Mouse (Mus musculus): Measurements from ENCODE around the gene Tmem189. TPM values are rescaled to one million over a fixed set of nuclear protein-coding genes. Genes with fewer than 3 reads are reported as not detected.

Tmem189 gene
- polyA plus RNA-seq, 1 experiment from 2014 or later: 58.8 TPM

GRCm38 (mm10) chr2:167721159-167721882, 31.7 kb upstream of the Tmem189 start:
- peak overlapping the region; percentile 22; the same call in 1 of the 2 replicates for H3K27ac ChIP-seq (ENCODE audit: low read length)
- 72% methylated on average over 11 of the region's 11 CpGs for WGBS

GRCm38 (mm10) chr2:167719520-167719919, 29.9 kb upstream of the Tmem189 start:
- H3K9me3 ChIP-seq (ENCODE audit: low read length): no peaks in the 10 kb centered on the region
- no peak overlapping the region for H3K4me3 ChIP-seq (ENCODE audit: low read length)
- no peak overlapping the region for H3K4me2 ChIP-seq (replicated peaks; ENCODE audit: low read depth, low read length)
- WGBS: 87% methylated on average over 4 of the region's 4 CpGs
- H3K9ac ChIP-seq (replicated peaks; ENCODE audit: low read length): no peak overlapping the region
- peaks cover 11% of the 10 kb centered on the region; the same call in 1 of the 2 replicates for H3K4me1 ChIP-seq (ENCODE audit: insufficient read depth, low read length)
- no peaks in the 10 kb centered on the region for H3K27me3 ChIP-seq (ENCODE audit: insufficient read depth, low read length)
- no peak overlapping the region for H3K27ac ChIP-seq (ENCODE audit: low read length)
- H3K36me3 ChIP-seq (ENCODE audit: insufficient read depth, low read length): no peaks in the 10 kb centered on the region
- no peak for ATAC-seq (ENCODE audit: low FRiP score, low TSS enrichment)

More at GRCm38 (mm10) chr2:167721159-167721882, 31.7 kb upstream of the Tmem189 start:
- H3K4me1 ChIP-seq (ENCODE audit: insufficient read depth, low read length): peaks cover 8% of the 10 kb centered on the region; the same call in 1 of the 2 replicates
- no peaks in the 10 kb centered on the region for H3K36me3 ChIP-seq (ENCODE audit: insufficient read depth, low read length)
- ATAC-seq (ENCODE audit: low FRiP score, low TSS enrichment): no peak
- H3K27me3 ChIP-seq (ENCODE audit: insufficient read depth, low read length): no peaks in the 10 kb centered on the region
- no peak overlapping the region for H3K4me3 ChIP-seq (ENCODE audit: low read length)
- no peak overlapping the region for H3K9ac ChIP-seq (replicated peaks; ENCODE audit: low read length)
- no peaks in the 10 kb centered on the region for H3K9me3 ChIP-seq (ENCODE audit: low read length)
- no peak overlapping the region for H3K4me2 ChIP-seq (replicated peaks; ENCODE audit: low read depth, low read length)

GRCm38 (mm10) chr2:167717208-167717607, 27.6 kb upstream of the Tmem189 start:
- H3K4me1 ChIP-seq (ENCODE audit: insufficient read depth, low read length): peaks cover 22% of the 10 kb centered on the region

GRCm38 (mm10) chr2:167715008-167715407, 25.4 kb upstream of the Tmem189 start:
- no peaks in the 10 kb centered on the region for H3K36me3 ChIP-seq (ENCODE audit: insufficient read depth, low read length)
- WGBS: 65% methylated on average over 6 of the region's 6 CpGs

More at GRCm38 (mm10) chr2:167717208-167717607, 27.6 kb upstream of the Tmem189 start:
- WGBS: 59% methylated on average over 1 of the region's 1 CpGs
- Histone ChIP-seq H3K9me3 (ENCODE audit: low read length) (no peaks in the 10 kb centered on the region), H3K27me3 (ENCODE audit: insufficient read depth, low read length) (no peaks in the 10 kb centered on the region), H3K27ac (ENCODE audit: low read length) (no peak overlapping the region), H3K4me2 (replicated peaks; ENCODE audit: low read depth, low read length) (no peak overlapping the region), H3K36me3 (ENCODE audit: insufficient read depth, low read length) (no peaks in the 10 kb centered on the region), H3K9ac (replicated peaks; ENCODE audit: low read length) (no peak overlapping the region), H3K4me3 (ENCODE audit: low read length) (no peak overlapping the region)
- no peak for ATAC-seq (ENCODE audit: low FRiP score, low TSS enrichment)

GRCm38 (mm10) chr2:167714298-167714697, 24.7 kb upstream of the Tmem189 start:
- H3K4me1 ChIP-seq (ENCODE audit: insufficient read depth, low read length): peaks cover 19% of the 10 kb centered on the region
- no peaks in the 10 kb centered on the region for H3K9me3 ChIP-seq (ENCODE audit: low read length)
- no peaks in the 10 kb centered on the region for H3K27me3 ChIP-seq (ENCODE audit: insufficient read depth, low read length)
- no peak for ATAC-seq (ENCODE audit: low FRiP score, low TSS enrichment)
- 87% methylated on average over 6 of the region's 6 CpGs for WGBS
- H3K4me3 ChIP-seq (ENCODE audit: low read length): no peak overlapping the region
- no peak overlapping the region for H3K27ac ChIP-seq (ENCODE audit: low read length)
- no peak overlapping the region for H3K4me2 ChIP-seq (replicated peaks; ENCODE audit: low read depth, low read length)
- H3K36me3 ChIP-seq (ENCODE audit: insufficient read depth, low read length): no peaks in the 10 kb centered on the region
- H3K9ac ChIP-seq (replicated peaks; ENCODE audit: low read length): no peak overlapping the region

More at GRCm38 (mm10) chr2:167715008-167715407, 25.4 kb upstream of the Tmem189 start:
- Histone ChIP-seq H3K4me1 (ENCODE audit: insufficient read depth, low read length) (peaks cover 18% of the 10 kb centered on the region), H3K4me3 (ENCODE audit: low read length) (no peak overlapping the region), H3K4me2 (replicated peaks; ENCODE audit: low read depth, low read length) (no peak overlapping the region), H3K27me3 (ENCODE audit: insufficient read depth, low read length) (no peaks in the 10 kb centered on the region), H3K9ac (replicated peaks; ENCODE audit: low read length) (0 out of 2 replicates have a peak overlapping the region, but pooled peaks have one; percentile 8), H3K27ac (ENCODE audit: low read length) (no peak overlapping the region), H3K9me3 (ENCODE audit: low read length) (no peaks in the 10 kb centered on the region)
- no peak for ATAC-seq (ENCODE audit: low FRiP score, low TSS enrichment)

GRCm38 (mm10) chr2:167712872-167713821, 23.5 kb upstream of the Tmem189 start:
- Histone ChIP-seq H3K4me3 (ENCODE audit: low read length) (no peak overlapping the region), H3K9ac (replicated peaks; ENCODE audit: low read length) (no peak overlapping the region), H3K4me2 (replicated peaks; ENCODE audit: low read depth, low read length) (no peak overlapping the region), H3K27me3 (ENCODE audit: insufficient read depth, low read length) (no peaks in the 10 kb centered on the region), H3K9me3 (ENCODE audit: low read length) (no peaks in the 10 kb centered on the region), H3K27ac (ENCODE audit: low read length) (peak overlapping the region; percentile 58), H3K4me1 (ENCODE audit: insufficient read depth, low read length) (peaks cover 24% of the 10 kb centered on the region), H3K36me3 (ENCODE audit: insufficient read depth, low read length) (no peaks in the 10 kb centered on the region)
- WGBS: 47% methylated on average over 19 of the region's 23 CpGs
- peak; percentile 77 for ATAC-seq (ENCODE audit: low FRiP score, low TSS enrichment)

GRCm38 (mm10) chr2:167710574-167710973, 21.0 kb upstream of the Tmem189 start:
- Histone ChIP-seq H3K36me3 (ENCODE audit: insufficient read depth, low read length) (no peaks in the 10 kb centered on the region), H3K9me3 (ENCODE audit: low read length) (no peaks in the 10 kb centered on the region), H3K4me2 (replicated peaks; ENCODE audit: low read depth, low read length) (no peak overlapping the region), H3K4me3 (ENCODE audit: low read length) (no peak overlapping the region), H3K9ac (replicated peaks; ENCODE audit: low read length) (0 out of 2 replicates have a peak overlapping the region, but pooled peaks have one; percentile 11), H3K27me3 (ENCODE audit: insufficient read depth, low read length) (no peaks in the 10 kb centered on the region), H3K4me1 (ENCODE audit: insufficient read depth, low read length) (peaks cover 24% of the 10 kb centered on the region), H3K27ac (ENCODE audit: low read length) (no peak overlapping the region)
- WGBS: 69% methylated on average over 6 of the region's 6 CpGs
- no peak for ATAC-seq (ENCODE audit: low FRiP score, low TSS enrichment)

GRCm38 (mm10) chr2:167709969-167710368, 20.3 kb upstream of the Tmem189 start:
- no peak for ATAC-seq (ENCODE audit: low FRiP score, low TSS enrichment)
- peaks cover 21% of the 10 kb centered on the region for H3K4me1 ChIP-seq (ENCODE audit: insufficient read depth, low read length)
- no peak overlapping the region for H3K4me3 ChIP-seq (ENCODE audit: low read length)
- no peak overlapping the region for H3K9ac ChIP-seq (replicated peaks; ENCODE audit: low read length)
- H3K9me3 ChIP-seq (ENCODE audit: low read length): no peaks in the 10 kb centered on the region
- H3K27ac ChIP-seq (ENCODE audit: low read length): no peak overlapping the region
- H3K27me3 ChIP-seq (ENCODE audit: insufficient read depth, low read length): no peaks in the 10 kb centered on the region
- H3K36me3 ChIP-seq (ENCODE audit: insufficient read depth, low read length): no peaks in the 10 kb centered on the region
- H3K4me2 ChIP-seq (replicated peaks; ENCODE audit: low read depth, low read length): no peak overlapping the region
- 51% methylated on average over 6 of the region's 6 CpGs for WGBS

- 49% methylated on average over 15 of the region's 15 CpGs for WGBS
- Histone ChIP-seq H3K9ac (replicated peaks; ENCODE audit: low read length) (no peak overlapping the region), H3K4me1 (ENCODE audit: insufficient read depth, low read length) (peaks cover 16% of the 10 kb centered on the region)
These were observed 18.8 kb upstream of the Tmem189 start for GRCm38 (mm10) chr2:167708373-167708772.

More at GRCm38 (mm10) chr2:167708373-167708772, 18.8 kb upstream of the Tmem189 start:
- Histone ChIP-seq H3K4me2 (replicated peaks; ENCODE audit: low read depth, low read length) (no peak overlapping the region), H3K36me3 (ENCODE audit: insufficient read depth, low read length) (no peaks in the 10 kb centered on the region), H3K9me3 (ENCODE audit: low read length) (no peaks in the 10 kb centered on the region), H3K27me3 (ENCODE audit: insufficient read depth, low read length) (no peaks in the 10 kb centered on the region), H3K27ac (ENCODE audit: low read length) (no peak overlapping the region), H3K4me3 (ENCODE audit: low read length) (no peak overlapping the region)
- no peak for ATAC-seq (ENCODE audit: low FRiP score, low TSS enrichment)

All from kidney, embryonic 16.5 days (tissue).